Mouse (Mus musculus): ENCODE results near the gene Mgat3.

DNA sequence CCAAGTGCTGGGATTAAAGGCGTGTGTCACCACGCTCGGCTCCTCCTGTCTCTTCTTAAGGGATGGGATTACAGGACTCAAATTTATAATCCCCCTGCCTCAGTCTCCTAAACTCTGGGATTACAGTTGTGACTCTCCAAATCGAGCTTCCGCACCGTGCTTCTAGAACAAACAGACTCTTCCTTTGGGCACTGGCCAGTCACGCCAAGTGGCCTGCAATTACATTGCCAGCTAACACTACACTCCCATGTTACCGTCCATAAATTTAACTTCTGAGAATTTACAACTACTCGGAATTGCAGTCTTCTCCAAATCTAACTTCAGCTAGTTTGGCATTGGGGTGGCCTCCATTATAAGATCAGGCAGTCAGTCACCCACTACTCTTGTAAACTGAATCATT is 41.1 kb upstream of the Mgat3 start:
- TF ChIP-seq CTCF (IDR thresholded peaks at IDR 0.05; ENCODE audit: low read depth) (no peak), EP300 (IDR thresholded peaks at IDR 0.05; ENCODE audit: low read depth) (no peak)
